Mouse (Mus musculus) hindbrain, embryonic 16.5 days (tissue): ENCODE measurements around the gene Tef. TPM values are rescaled to one million over a fixed set of nuclear protein-coding genes. Genes with fewer than 3 reads are reported as not detected.
A peak's percentile ranks its signal among the peaks of the same experiment; 100 is the strongest.

Experiments
- ATAC-seq: fragments of 200-750 bp; cut with Nextera tagmentation; 2 replicates; pipeline ENCODE4 v1.8.0; 2017; ENCODE audit warnings: moderate TSS enrichment, moderate library complexity
- H3K27ac ChIP-seq: fragments of 300-500 bp; sonication (generic); 2 replicates; pipeline ENCODE4 v1.5.1; 2014; ENCODE audit warnings: low read depth, mild to moderate bottlenecking, control low read depth, low read length, moderate library complexity
- H3K27me3 ChIP-seq: fragments of 300-500 bp; sonication (generic); replicated peaks from 2 replicates; pipeline ENCODE4 v1.6.1; 2014; ENCODE audit warnings: low read length; ENCODE audit not compliant: control insufficient read depth, insufficient read depth
- H3K36me3 ChIP-seq: fragments of 300-500 bp; sonication (generic); 2 replicates; pipeline ENCODE4 v1.6.1; 2014; ENCODE audit warnings: mild to moderate bottlenecking, low read length, moderate library complexity, mixed read lengths; ENCODE audit not compliant: control insufficient read depth, insufficient read depth
- H3K4me1 ChIP-seq: fragments of 300-500 bp; sonication (generic); 2 replicates; pipeline ENCODE4 v1.6.1; 2014; ENCODE audit warnings: low read depth, low read length; ENCODE audit not compliant: control insufficient read depth, insufficient read depth
- H3K4me2 ChIP-seq: fragments of 300-500 bp; sonication (generic); 2 replicates; pipeline ENCODE4 v1.6.1; 2014; ENCODE audit warnings: mild to moderate bottlenecking, low read length, control low read depth, moderate library complexity
- H3K4me3 ChIP-seq: fragments of 300-500 bp; sonication (generic); 2 replicates; pipeline ENCODE4 v1.5.1; 2014; ENCODE audit warnings: mild to moderate bottlenecking, low read length, control low read depth, moderate library complexity
- H3K9ac ChIP-seq: fragments of 300-500 bp; sonication (generic); 2 replicates; pipeline ENCODE4 v1.6.1; 2014; ENCODE audit warnings: low read depth, mild to moderate bottlenecking, control low read depth, low read length, moderate library complexity
- H3K9me3 ChIP-seq: fragments of 300-500 bp; sonication (generic); 2 replicates; pipeline ENCODE4 v1.6.1; 2014; ENCODE audit warnings: mild to moderate bottlenecking, low read length, moderate library complexity; ENCODE audit not compliant: control insufficient read depth
- WGBS: fragments of 180-500 bp; shearing (Covaris S2); extraction: QIAGEN DNeasy Blood & Tissue Kit; methylation state at CpG from one replicate; pipeline ENCODE4 v1.1.7; 2014; 5-methylcytosine and 5-hydroxymethylcytosine counted together
- polyA plus RNA-seq: library from polyadenylated mRNA; unstranded; fragments of >200 nt; fragmentation: Nextera tagmentation; extraction: Ambion mirVana; gene quantifications from 2 replicates; pipeline ENCODE4 v1.2.1, GENCODE M21; 2015

The Tef gene
- polyA plus RNA-seq, 1 experiment from 2014 or later: 23.1 TPM

GRCm38 (mm10) chr15:81858138-81858516, 55.9 kb downstream of the Tef start:
- peak overlapping the region; percentile 92 for H3K9ac ChIP-seq
- ATAC-seq: peak; percentile 10; the same call in 1 of the 2 replicates
- WGBS: under 1% methylated on average over 23 of the region's 23 CpGs

GRCm38 (mm10) chr15:81858517-81859329, 56.5 kb downstream of the Tef start, which contains the start of gene Tob2:
Tob2 (minus strand) TSS chr15:81858796.
- WGBS: under 1% methylated on average over 44 of the region's 44 CpGs
- peak within 1 kb of the TSS; percentile 95 for H3K27ac ChIP-seq
- peak; percentile 7; the same call in 1 of the 2 replicates for ATAC-seq
- no peaks in the 10 kb centered on the region for H3K36me3 ChIP-seq
- peak within 1 kb of the TSS; percentile 92 for H3K9ac ChIP-seq
- peak within 1 kb of the TSS; percentile 91 for H3K4me3 ChIP-seq
- H3K4me2 ChIP-seq: peak within 1 kb of the TSS; percentile 96
- no peaks in the 10 kb centered on the region for H3K9me3 ChIP-seq
- H3K27me3 ChIP-seq: no peaks in the 10 kb centered on the region
- peaks cover 23% of the 10 kb centered on the region for H3K4me1 ChIP-seq

More at GRCm38 (mm10) chr15:81858138-81858516, 55.9 kb downstream of the Tef start:
- H3K36me3 ChIP-seq: no peaks in the 10 kb centered on the region
- no peaks in the 10 kb centered on the region for H3K9me3 ChIP-seq
- no peaks in the 10 kb centered on the region for H3K27me3 ChIP-seq
- H3K4me3 ChIP-seq: peak overlapping the region; percentile 91
- peaks cover 23% of the 10 kb centered on the region for H3K4me1 ChIP-seq
- peak overlapping the region; percentile 95 for H3K27ac ChIP-seq
- H3K4me2 ChIP-seq: peak overlapping the region; percentile 96

GRCm38 (mm10) chr15:81859330-81860255, 57.4 kb downstream of the Tef start:
- H3K36me3 ChIP-seq: peaks cover 3% of the 10 kb centered on the region; the same call in 1 of the 2 replicates
- H3K9ac ChIP-seq: peak overlapping the region; percentile 92
- ATAC-seq: peak; percentile 85
- H3K9me3 ChIP-seq: no peaks in the 10 kb centered on the region
- H3K4me1 ChIP-seq: peaks cover 23% of the 10 kb centered on the region
- peak overlapping the region; percentile 95 for H3K27ac ChIP-seq
- H3K4me3 ChIP-seq: peak overlapping the region; percentile 91
- peak overlapping the region; percentile 96 for H3K4me2 ChIP-seq
- H3K27me3 ChIP-seq: no peaks in the 10 kb centered on the region
- WGBS: 0% methylated on average over 39 of the region's 39 CpGs

GRCm38 (mm10) chr15:81860471-81861135, 58.4 kb downstream of the Tef start:
- ATAC-seq: no peak
- Histone ChIP-seq H3K36me3 (peaks cover 10% of the 10 kb centered on the region), H3K9me3 (no peaks in the 10 kb centered on the region), H3K27me3 (no peaks in the 10 kb centered on the region), H3K4me3 (no peak overlapping the region; the same call in 1 of the 2 replicates), H3K4me2 (peak overlapping the region; percentile 45), H3K9ac (no peak overlapping the region), H3K4me1 (peaks cover 15% of the 10 kb centered on the region), H3K27ac (peak overlapping the region; percentile 77)
- WGBS: 35% methylated on average over 8 of the region's 8 CpGs

- Histone ChIP-seq H3K4me2 (no peak overlapping the region), H3K4me3 (no peak overlapping the region), H3K36me3 (peaks cover 31% of the 10 kb centered on the region), H3K4me1 (peaks cover 6% of the 10 kb centered on the region; the same call in 1 of the 2 replicates), H3K9ac (no peak overlapping the region), H3K9me3 (no peaks in the 10 kb centered on the region), H3K27me3 (no peaks in the 10 kb centered on the region), H3K27ac (no peak overlapping the region)
- 95% methylated on average over 7 of the region's 7 CpGs for WGBS
- no peak for ATAC-seq
Observed at GRCm38 (mm10) chr15:81864238-81864637, 62.0 kb downstream of the Tef start.

GRCm38 (mm10) chr15:81869985-81870384, 67.8 kb downstream of the Tef start:
- 98% methylated on average over 5 of the region's 5 CpGs for WGBS
- no peak overlapping the region for H3K9ac ChIP-seq
- peaks cover 34% of the 10 kb centered on the region for H3K36me3 ChIP-seq
- H3K9me3 ChIP-seq: no peaks in the 10 kb centered on the region
- no peak overlapping the region for H3K4me2 ChIP-seq
- ATAC-seq: no peak
- H3K4me3 ChIP-seq: no peak overlapping the region
- no peaks in the 10 kb centered on the region for H3K27me3 ChIP-seq
- no peak overlapping the region for H3K27ac ChIP-seq
- peaks cover 18% of the 10 kb centered on the region for H3K4me1 ChIP-seq

- Histone ChIP-seq H3K4me2 (peak within 1 kb of the TSS; percentile 92), H3K4me1 (peaks cover 18% of the 10 kb centered on the region), H3K27me3 (no peaks in the 10 kb centered on the region), H3K27ac (peak within 1 kb of the TSS; percentile 99), H3K4me3 (peak within 1 kb of the TSS; percentile 91), H3K9ac (peak within 1 kb of the TSS; percentile 91), H3K36me3 (peaks cover 25% of the 10 kb centered on the region), H3K9me3 (no peaks in the 10 kb centered on the region)
- ATAC-seq: peak; percentile 88
- under 1% methylated on average over 30 of the region's 30 CpGs for WGBS
Observed at GRCm38 (mm10) chr15:81871604-81872261, 69.5 kb downstream of the Tef start, which contains the start of gene Phf5a. Phf5a (minus strand) TSS chr15:81871911.
